Mouse (Mus musculus): ENCODE results near the gene Mag. TPM values are rescaled to one million over a fixed set of nuclear protein-coding genes. Genes with fewer than 3 reads are reported as not detected.
"Not testable (repeated sequence)": the region's sequence is repeated elsewhere in the genome, so short reads cannot be mapped to it uniquely, and the experiment has no call there.

Mag gene
- 100 to 1,000 TPM; 112 to 195 TPM for total RNA-seq (2021)
- long read RNA-seq, experiment 1, transcript Mag-207 (11 exons, 2,007 nt): major isoform, 11 of 144 reads
- long read RNA-seq, experiment 1, partial matches to known transcripts: 25 of 144 reads
- long read RNA-seq, experiment 1, other reads (novel, unspliced or antisense): 103 of 144 reads
- long read RNA-seq, experiment 2, partial matches to known transcripts: 6 of 40 reads
- long read RNA-seq, experiment 2, other reads (novel, unspliced or antisense): 33 of 40 reads

DNA sequence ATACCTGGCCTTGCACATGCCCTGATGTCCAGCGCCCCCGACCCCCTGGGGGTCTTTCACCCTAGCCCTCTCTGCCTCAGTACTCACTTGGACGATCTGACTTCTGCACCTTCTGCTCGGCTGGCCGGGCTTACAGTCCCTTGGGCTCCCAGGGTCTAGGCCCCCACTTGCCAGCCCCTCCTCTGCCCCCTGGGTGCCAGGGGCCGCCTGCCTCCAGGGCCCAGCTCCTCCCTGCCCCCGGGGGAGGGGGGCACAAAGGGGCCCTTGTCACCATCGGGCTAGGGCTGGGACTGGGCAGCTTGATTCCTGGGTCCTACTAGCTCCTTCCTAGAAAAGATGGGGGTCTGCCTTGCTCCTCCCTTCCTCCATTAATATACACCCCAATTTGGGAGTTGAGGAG lies at the start of gene Mag:
Gene Mag (minus strand): TSS at position 142 of the 400 bp plus-strand sequence.
- intact Hi-C loops (cut with DNase I): no loop called here
- no peak for DNase-seq (ENCODE audit: low spot score in 2 of 2)

GRCm38 (mm10) chr7:30964366-30964765 lies 49.7 kb upstream of the Mag start:
- intact Hi-C loops (cut with DNase I): no loop called here
- no peak for DNase-seq (ENCODE audit: low spot score in 2 of 2)

DNA sequence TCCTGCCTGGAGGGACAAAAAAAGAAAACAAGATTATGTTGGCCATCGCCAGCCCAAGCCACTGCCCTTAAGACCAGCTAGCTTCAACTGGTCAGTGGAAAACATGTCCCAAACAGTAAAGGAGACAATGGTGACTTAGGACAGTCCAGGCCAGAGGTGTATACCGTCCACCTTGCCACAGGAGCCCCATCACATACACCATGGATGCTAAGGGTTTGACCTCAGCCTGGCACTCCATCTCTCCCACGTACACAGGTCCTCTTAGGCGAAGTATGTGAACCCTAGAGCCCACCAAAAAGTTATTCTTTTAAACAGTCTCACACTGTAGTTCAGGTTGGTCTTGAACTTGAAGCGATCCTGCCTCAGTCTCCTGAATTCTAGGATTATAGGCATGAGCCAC lies 48.2 kb upstream of the Mag start:
- no peak for DNase-seq (ENCODE audit: low spot score in 2 of 2)
- intact Hi-C loops (cut with DNase I): no loop called here

DNA sequence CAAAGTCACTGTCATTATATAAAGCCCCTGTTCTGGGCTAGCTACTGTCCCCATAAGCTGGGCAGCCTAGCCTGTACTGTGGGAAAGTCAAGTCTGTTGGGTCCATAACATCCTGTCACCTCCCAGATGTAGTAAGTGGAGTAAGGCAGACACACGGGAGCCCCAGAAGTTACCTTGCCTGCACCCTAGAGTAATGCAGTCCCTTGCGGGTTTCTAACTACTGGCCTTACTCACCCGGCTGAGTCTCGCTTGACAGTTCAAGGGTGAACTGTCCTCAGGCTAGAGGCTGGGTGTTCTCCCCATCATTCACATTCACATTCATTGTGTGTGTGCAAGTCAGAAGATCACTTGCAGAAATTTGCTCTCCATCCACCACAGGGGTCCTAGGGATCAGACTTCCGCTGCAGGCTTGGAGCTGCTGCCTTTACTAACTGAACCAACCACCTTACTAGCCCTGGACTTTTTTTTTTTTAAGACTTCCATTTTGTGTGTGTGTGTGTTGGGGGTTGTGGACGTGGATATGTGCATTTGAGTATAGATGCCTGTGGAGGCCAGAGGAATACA lies 45.2 kb upstream of the Mag start:
- no peak for DNase-seq (ENCODE audit: low spot score in 2 of 2)
- intact Hi-C loops (cut with DNase I): loop anchor here (5.0 kb wide), 1 partner anchor 112 kb away; no protein-coding TSS in a partner anchor

GRCm38 (mm10) chr7:30958866-30959487 lies 44.3 kb upstream of the Mag start:
- DNase-seq (ENCODE audit: low spot score in 2 of 2): no peak
- intact Hi-C loops (cut with DNase I): loop anchor here (5.0 kb wide), 1 partner anchor 113 kb away; no protein-coding TSS in a partner anchor

- intact Hi-C loops (cut with DNase I): loop anchor here (5.0 kb wide), 1 partner anchor 114 kb away; no protein-coding TSS in a partner anchor
- no peak for DNase-seq (ENCODE audit: low spot score in 2 of 2)
Observed at GRCm38 (mm10) chr7:30958109-30958865, 43.6 kb upstream of the Mag start.

GRCm38 (mm10) chr7:30957367-30957783 lies 42.7 kb upstream of the Mag start:
- peak; percentile 83 to 85 for DNase-seq (ENCODE audit: low spot score in 2 of 2)
- intact Hi-C loops (cut with DNase I): loop anchor here (5.0 kb wide), 1 partner anchor 115 kb away; no protein-coding TSS in a partner anchor

DNA sequence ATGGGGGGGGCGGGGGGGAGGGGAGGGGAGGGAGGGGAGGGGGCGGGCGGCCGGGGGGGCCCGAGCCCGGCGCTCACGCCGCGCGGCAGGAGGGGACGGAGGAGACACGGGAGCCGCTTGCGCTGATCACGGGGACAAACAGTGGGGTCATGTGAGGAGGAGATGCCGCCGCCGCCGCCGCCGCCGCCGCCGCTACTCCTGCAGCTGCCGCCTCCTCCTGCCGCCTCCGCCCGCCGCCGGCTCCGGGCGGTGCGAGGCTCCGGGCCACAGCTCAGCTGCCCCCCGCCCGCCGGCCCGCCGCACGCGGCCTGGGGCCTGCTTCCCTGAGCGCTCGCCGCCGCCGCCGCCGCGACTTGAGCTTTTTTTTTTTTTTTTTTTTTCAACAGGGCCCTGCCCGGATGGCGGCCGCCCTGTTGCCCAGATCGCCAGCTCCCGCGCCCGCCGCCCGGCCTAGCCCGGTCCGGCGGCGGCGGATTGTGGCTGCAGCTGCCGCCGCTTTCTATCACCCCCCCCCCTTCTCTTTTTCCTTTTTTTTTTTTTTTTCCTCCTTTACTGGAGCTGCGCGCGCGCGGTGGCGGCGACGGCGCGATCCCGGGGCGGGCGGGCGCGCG lies 42.2 kb upstream of the Mag start, which contains the start of gene Usf2:
Gene Usf2 (minus strand): TSS at position 48 of the 611 bp plus-strand sequence.
- intact Hi-C loops (cut with DNase I): loop anchor here (5.0 kb wide), 1 partner anchor 115 kb away; no protein-coding TSS in a partner anchor

DNA sequence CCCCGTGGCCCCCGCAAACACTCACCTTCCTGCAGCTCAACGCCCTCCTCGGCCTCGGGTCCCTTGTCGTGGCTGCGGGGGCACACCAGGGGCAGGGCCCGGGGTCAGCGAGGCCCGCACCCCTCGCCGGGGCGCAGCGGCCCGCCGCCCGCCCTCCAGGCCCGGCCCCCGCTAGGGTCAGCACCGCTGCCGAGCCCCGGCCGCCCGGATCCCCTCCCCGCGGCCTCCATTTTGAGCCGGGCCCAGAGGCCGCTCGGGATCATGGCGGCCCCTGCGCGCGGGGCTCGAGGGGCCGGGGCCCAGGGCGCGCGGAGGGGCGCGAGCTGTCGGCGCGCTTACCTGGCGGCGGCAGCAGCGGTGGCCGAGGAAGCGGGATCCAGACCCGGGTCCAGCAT lies 41.7 kb upstream of the Mag start:
- DNase-seq (ENCODE audit: low spot score in 2 of 2): no peak
- intact Hi-C loops (cut with DNase I): loop anchor here (5.0 kb wide), 1 partner anchor 116 kb away; no protein-coding TSS in a partner anchor

More for the DNA sequence above, 42.2 kb upstream of the Mag start, which contains the start of gene Usf2:
- DNase-seq (ENCODE audit: low spot score in 2 of 2): peak; percentile 84 to 86

DNA sequence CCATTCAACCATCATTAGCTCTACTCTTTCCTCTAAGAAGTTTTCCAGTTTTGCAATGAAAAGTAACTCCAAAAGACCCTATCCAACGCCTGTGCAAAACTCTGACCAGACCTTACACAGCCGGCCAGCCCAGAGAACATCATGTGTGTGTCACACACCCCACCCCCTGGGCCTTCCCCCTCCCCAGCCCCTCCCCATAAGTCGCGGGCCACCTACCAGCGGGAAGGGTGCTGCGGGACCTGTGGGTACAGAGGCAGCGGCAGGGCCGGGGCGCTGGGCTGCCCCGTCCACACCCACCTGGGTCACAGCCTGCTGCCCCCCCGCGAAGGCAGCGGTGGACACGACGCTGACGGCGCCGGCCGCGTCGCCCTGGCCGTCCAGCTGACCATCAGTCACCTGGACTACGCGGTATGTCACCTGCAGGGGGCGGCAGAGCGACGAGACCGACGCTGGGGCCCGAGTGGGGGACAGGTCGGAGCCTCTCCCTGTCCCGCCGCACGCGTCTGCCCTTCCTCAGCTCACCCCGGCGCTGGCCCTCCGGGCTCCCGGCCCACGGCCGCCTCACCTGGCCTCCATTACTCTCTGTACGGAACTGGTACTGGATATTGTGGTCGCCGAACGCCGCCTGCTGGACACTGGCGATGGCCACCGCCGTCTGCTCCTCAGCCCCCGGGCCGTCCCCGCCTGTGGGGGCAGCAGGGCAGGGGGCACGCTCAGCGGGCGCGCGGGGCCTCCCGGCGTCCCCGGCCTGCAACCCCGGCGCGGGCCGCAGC lies 41.1 kb upstream of the Mag start:
- intact Hi-C loops (cut with DNase I): loop anchor here (5.0 kb wide), 1 partner anchor 117 kb away; no protein-coding TSS in a partner anchor
- peak; percentile 73 for DNase-seq (ENCODE audit: low spot score in 2 of 2)

GRCm38 (mm10) chr7:30954971-30955520 lies 40.4 kb upstream of the Mag start:
- no peak for DNase-seq (ENCODE audit: low spot score in 2 of 2)
- intact Hi-C loops (cut with DNase I): loop anchor here (5.0 kb wide), 1 partner anchor 117 kb away; no protein-coding TSS in a partner anchor

GRCm38 (mm10) chr7:30954036-30954435 lies 39.4 kb upstream of the Mag start:
- intact Hi-C loops (cut with DNase I): no loop called here
- DNase-seq (ENCODE audit: low spot score in 2 of 2): no peak

GRCm38 (mm10) chr7:30953459-30953858 lies 38.8 kb upstream of the Mag start:
- no peak for DNase-seq (ENCODE audit: low spot score in 2 of 2)

DNA sequence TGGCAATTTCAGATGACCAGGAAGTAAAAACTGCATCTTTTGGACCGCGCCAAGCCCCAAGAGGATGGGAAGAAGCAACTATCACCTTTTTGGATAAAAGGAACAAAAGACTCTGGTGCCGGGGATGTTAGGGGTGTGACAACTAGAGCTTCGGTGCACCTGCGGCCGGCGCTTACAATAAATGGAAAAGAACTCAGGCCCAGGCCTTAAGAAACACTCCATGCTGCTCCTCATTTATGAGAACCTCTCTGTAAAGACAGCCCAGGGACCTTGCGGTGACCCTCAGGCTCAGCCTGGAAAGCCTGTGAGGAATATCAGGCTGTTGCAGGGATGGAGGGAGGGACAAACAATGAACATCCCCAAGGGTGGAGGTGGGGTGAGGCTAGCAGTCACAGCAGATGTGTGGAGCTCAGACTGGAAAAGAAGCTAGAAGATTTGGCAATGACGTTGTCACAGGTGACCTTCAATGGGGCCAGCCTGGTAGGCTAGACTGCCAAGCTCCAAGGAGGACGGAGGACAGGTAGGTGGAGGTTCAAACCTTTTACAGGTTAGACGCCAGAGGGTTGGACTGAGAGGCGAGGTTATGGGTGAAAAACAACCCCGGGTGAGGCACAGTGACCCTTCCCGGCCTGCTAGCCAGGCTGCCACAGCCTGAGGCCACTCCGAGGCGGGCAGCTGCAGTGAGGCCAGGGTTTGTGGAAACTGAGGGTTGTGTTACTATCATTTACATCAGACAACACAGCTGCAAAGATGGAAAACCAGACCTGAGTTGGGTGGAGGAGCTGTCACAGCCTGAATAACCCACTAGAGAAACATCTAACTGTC lies 38.0 kb upstream of the Mag start:
- intact Hi-C loops (cut with DNase I): no loop called here
- DNase-seq (ENCODE audit: low spot score in 2 of 2): no peak

More at GRCm38 (mm10) chr7:30953459-30953858, 38.8 kb upstream of the Mag start:
- intact Hi-C loops (cut with DNase I): no loop called here

- intact Hi-C loops (cut with DNase I); DNase-seq (ENCODE audit: low spot score in 2 of 2): not testable (repeated sequence)
Observed at GRCm38 (mm10) chr7:30949902-30950301, 35.2 kb upstream of the Mag start.

GRCm38 (mm10) chr7:30945876-30946275 lies 31.2 kb upstream of the Mag start:
- intact Hi-C loops (cut with DNase I): no loop called here
- no peak for DNase-seq (ENCODE audit: low spot score in 2 of 2)

- DNase-seq (ENCODE audit: low spot score in 2 of 2); intact Hi-C loops (cut with DNase I): not testable (repeated sequence)
Observed at GRCm38 (mm10) chr7:30945466-30945865, 30.8 kb upstream of the Mag start.
